Mouse (Mus musculus) lung, adult 2 months (tissue): ENCODE measurements around the gene Cdkl1.

Experiments
- CTCF ChIP-seq: fragments of 200-500 bp; IDR thresholded peaks from 2 replicates; pipeline ENCODE4 v1.5.1; 2011; ENCODE audit warnings: mild to moderate bottlenecking, low read length, control low read depth; ENCODE audit not compliant: insufficient read depth
- POLR2A ChIP-seq: fragments of 200-500 bp; IDR thresholded peaks from 2 replicates; pipeline ENCODE4 v1.6.1; 2011; ENCODE audit warnings: low read depth, mild to moderate bottlenecking, control low read depth, low read length, borderline replicate concordance; ENCODE audit errors: extremely low read depth

DNA sequence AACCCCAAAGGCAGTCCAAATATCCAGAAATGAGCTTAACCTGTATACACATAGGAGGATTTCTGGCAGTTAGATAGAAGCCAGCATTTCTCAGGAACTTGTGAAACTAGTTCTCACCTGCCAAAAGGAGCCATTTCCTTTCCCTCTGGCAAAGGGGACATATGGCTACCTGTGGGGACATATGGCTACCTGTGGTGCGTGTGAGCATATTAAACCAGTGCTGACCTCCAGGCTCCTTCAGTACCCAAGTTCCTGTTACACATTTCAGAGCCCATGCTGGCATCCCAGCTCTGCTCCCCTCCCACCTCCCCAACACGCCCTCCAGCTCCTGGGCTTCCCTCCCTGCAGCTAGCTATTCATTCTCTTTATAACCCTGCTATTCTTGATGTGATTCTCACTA, 22.5 kb upstream of the Cdkl1 start:
- TF ChIP-seq CTCF (no peak), POLR2A (no peak)
